Mouse (Mus musculus) layer of hippocampus, postnatal 10 days (tissue): ENCODE results near the gene Ttll8. TPM values are rescaled to one million over a fixed set of nuclear protein-coding genes. Genes with fewer than 3 reads are reported as not detected.
A peak's percentile ranks its signal among the peaks of the same experiment; 100 is the strongest.

ENCODE experiments used
- DNase-seq, 2 experiments: peaks; one replicate each; pipeline ENCODE4 v3.0.0; 2021; ENCODE audit warnings: low spot score in 2 of 2
- total RNA-seq, 2 experiments: library from RNA; stranded (reverse); gene quantifications; 2 replicates each; pipeline ENCODE4 v1.2.3; 2021

The Ttll8 gene
- total RNA-seq, 2 experiments from 2014 or later = 3.1 to 3.5 TPM

DNA sequence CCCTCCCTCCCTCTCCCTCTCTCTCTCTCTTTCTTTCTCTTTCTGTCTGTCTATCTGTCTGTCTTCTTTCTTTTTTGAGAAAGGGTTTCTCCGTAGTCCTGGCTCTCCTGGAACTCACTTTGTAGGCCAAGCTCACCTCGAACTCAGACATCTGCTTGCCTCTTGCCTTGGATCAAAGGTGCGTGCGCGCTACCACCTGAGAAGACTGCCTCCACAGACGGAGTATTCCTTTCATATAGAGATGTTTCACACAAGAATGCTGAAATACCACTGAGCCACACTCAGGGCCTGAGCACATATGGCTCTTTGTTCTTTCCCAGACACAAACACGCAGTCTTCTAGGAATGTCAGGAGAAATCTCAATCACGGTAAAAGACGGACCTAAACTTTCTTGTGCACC lies 70.9 kb downstream of the Ttll8 start:
- DNase-seq = no peak

DNA sequence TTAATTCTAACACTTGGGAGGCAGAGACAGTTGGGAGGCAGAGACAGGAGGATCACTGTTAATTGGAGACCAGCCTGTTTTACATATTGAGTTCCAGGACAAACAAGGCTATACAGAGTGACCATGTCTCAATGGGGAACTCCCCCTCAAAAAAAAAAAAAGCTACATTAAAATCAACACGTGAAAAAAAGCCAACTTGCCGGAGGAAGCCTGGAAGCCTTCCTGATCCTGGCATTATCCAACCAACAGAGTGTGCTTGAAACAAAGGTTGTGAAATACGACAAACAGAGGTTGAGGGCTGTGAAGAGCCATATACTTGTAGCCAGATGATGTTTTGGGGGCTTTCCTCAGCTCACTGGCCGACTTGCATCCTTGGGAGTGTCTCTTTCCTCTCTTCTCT lies 71.4 kb downstream of the Ttll8 start:
- DNase-seq = no peak

DNA sequence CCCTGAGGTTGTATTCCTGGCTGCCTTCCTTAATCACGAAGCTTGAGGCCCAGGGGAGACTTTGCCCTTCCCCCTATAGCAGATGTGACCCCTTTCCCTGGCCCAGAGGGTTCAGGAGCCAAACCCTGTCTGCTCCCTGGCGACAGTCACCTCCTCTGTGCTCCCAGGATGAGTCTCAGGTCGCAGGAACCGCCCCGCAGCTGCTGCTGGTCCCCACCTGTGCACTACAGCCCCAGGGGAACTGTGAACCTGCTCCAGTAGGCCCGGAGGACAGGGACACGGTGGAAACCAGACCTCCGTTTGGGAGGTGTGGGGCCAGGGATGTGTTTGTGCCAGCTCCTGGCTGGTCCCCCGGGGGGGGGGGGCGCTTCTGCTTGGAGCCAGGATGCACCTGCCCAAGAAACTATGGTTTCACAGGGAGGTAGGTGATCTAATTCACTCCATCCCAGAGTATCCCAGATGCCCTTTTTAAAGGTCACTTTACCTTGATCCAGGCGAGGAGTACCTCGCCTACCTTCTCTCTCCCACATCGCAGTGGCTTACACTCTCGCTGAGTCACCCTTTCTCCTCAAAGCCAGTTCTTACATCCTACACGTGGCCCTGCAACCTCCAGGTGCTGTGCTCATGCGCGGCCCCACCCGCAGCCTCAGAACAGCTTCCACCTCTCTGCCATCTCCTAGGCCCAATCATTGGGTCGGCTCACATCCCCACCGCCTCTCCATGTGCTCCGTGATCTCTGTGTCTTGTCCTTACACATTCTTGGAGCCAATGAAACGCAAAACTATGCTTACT lies 72.8 kb downstream of the Ttll8 start:
- no peak for DNase-seq

DNA sequence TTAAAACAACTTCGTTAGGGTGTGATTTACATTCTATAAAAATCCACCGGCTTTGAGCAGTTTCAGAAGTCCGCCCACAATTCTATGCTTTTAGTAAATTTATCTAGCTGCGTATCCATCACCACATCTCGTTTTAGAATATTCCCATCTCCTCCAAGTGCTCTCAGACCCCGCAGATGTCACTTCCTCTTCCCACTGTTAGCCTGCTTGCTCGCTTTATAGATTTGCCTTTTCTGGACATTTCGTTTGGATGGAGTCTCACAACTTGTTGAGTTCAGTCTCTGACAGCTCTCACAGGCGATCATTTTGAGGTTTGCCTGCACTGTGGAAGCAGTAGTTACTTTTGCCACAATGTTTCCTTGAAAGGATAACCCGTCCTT lies 77.2 kb downstream of the Ttll8 start:
- DNase-seq = no peak

DNA sequence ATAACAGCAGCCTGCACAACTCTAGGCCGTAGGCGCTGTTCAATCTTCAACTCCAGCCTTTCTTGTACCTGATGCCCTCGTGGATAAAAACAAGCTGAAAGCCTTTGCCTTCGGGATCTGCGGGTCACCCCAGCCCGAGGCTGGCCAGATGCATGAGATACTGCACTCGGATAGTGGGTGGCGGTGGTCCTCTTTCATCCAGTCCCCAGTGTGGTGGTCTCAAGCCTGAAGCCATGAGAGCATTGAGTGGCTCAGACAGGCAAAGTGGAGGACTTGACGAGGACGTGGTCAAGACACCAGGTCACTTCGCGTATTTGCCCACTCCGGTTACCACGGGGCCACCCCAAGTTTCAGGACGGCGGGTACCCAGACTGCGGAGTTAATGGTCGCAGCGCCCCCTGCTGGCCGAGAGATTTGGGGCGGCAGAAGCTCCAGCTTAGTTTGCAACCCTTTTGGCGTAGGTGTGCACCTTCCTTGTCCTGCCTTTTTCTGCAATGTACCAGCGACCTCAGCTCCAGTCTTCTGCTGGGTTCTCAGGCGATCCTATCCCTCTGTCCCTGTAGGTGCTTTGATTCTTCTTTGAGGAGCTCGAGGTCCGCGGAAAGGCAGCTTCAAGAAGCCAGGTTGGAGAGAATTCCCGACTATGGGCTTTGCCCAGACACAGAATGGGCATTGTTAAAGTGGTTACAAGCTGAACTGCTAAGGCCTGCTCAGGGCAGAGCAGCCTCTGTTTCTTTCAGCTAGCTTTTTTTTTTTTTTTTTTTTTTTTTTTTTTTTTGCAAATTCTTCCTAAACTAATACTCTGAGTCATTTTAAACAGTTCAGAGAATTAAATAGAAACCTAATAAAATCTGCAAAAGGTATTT lies 77.8 kb downstream of the Ttll8 start:
- DNase-seq = peak; percentile 80 to 85

DNA sequence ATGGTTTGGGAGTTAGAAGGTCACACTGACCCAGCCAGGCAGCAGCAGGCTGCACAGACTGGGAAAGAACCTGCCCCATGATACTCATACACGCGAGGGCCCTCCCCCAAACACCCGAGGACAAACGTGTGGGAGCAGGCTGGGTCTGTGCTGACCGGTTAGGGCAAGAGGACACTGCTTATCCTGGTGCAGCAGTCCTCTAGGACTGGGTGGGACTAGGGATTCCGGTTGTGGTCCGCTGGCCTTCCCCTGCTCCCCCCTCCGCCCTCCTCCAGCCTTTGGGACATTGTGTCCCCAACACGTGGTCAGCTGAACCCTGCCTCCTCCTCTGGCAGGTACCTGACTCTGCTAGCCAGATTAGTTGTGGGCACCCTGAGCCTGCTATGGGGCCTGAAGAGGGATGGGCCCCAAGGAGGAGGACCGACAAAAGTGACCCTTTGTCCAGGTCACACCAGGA lies 78.6 kb downstream of the Ttll8 start:
- DNase-seq = no peak

DNA sequence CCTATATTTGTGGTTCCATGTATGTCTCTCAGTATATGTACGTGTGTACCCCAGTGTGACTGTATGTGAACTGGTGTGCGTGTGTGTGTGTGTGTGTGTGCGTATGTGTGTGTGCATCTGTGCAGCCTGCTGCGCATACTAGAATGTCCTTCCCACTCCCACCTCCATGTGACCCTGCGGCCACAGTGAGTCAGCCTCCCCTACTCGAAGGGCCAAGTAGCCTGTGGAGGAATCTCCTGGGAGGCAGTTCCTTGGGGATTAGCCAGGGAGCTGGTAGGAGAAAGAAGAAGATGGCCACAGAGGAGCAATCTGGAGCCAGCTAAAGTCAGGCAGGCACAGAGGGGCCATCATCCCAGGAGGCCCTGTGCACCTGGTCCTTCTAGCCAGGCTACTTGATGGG lies 79.7 kb downstream of the Ttll8 start:
- DNase-seq = no peak

DNA sequence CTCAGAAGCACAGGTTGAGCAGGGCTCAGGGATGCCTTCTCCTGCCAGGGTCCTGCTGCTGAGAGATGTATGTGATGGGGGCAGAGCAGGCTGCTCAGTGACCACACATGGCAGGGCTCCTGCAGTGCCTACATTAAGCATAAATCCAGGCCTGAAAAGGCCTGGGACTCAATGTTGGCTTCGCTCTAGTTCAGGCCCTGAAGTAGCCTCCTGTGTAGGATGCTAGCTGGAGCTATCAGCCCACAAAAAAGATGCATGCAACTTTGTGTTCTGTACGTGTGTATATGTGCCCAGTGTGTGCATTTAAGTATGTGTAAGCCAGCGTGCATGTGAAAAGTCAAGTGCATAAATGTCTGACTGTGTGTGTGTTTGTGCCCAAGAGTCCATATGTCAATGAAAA lies 80.2 kb downstream of the Ttll8 start:
- no peak for DNase-seq

DNA sequence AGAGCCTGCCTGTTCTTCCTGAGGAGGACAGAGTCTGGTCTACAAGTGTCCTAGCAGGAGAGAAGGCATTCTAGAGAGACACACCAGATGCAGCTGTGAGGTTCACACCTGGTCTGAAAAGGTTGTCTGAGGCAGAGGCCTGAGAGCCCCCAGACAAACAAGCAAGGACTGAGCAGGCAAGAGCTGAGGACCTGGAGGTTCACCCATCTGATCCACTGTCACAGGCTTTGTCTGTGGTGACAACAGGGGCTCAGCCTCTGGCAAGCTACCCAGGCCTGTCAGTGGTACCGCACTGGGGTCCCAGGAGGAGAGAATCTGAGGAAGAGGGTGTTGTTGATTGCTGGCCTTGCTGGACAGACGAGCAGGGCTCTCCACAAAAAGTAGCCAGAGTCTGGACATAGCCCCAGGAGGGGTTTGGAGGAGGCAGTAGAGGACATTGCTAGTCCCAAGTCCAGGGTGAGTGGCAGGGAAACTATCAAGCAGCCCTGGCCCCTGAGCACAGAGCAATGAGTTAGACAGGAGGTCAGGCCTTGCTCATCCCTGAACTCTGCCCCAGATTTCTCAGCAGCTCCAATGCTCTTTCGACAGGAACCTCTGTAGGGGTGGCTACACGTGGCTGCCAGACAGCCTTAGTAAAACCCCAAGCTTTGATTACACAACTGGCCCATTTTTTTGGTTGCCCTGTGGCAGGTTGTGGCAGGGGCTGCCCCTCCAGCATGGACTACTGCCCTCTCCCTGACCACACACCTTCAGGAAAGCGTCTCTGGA lies 83.6 kb downstream of the Ttll8 start:
- no peak for DNase-seq

DNA sequence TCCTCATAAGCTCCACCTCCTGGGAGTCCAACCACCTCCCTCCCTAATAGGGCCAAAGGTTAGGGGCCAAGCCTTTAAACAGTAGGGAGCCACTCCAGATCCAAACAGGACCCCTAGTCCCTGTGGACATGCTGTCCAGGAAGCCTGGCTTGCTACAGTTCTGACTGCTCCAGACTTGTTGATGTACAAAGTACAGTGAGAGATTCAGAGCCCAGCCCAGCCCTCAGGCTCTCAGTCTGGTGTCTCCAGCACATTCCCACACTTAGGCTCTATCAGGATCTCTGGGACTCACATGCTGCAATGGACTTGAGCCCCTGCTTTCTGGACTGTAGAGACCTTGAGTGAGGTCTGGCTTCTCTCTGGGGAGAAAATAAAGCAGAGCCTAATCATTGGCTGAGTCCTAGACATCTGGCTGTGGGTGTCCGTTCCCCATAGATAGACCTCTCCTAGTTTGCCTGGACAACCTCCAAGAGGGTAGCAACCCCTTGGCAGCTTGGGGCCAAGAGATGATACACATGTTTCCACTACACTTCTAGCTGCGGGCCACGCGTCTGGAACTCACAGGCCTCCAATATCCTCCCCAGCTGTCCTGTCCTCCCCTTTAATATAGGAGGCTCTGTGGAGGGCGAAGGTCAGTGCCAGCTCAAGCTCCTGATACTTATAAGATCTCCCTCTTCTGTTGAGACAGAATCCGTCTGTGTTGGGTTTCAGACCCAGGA lies 86.0 kb downstream of the Ttll8 start:
- DNase-seq = no peak

DNA sequence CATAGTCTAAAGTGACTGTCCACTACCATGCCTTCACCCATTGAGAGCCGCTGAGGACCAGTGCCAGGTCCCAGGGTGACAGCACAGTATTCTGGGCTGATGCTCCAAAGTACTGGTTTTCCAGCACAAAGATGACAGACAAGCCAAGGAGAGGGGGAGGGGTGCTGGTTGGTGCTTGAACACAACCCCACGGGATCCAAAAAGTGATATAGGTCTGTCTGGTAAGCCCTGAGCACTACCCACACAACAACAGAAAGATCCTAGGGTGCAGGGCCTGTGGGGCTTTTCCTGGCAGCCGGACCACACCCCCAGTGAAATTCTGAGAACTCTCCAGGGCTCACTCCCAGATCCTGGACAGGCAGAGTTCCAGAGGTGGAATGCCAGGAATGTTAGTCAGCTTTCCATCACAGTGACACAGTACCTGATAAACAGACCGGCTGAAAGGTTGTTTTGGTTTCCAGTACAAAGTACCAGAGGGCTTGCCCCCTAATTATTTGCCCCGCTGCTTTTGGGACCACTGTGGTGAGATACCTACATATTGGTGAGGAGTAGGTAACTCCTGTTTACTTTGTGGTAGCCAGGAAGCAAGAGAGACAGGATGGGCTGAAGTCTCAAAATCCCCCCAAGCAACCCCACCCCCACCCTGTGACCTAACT lies 86.7 kb downstream of the Ttll8 start:
- no peak for DNase-seq

DNA sequence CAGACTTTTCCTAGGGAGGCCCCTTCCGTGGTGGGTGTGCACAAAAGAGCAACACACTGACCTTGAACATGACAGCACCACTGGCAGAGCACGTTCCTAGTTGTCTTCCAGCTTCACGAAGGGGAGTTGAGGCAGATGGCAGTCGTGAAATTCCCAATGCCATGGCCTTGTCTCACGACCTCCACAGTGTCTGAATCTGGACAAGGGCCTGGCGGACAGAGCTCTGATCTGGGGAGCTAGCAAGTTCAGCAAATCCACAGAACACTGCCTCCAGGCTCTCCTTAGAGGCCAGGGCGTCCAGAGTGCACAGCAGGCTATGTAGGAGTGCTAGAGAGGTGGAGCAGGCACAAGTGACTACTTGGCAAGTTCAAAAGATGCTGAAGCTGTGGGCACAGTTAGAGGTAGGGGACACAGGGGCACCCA lies 87.3 kb downstream of the Ttll8 start:
- no peak for DNase-seq

DNA sequence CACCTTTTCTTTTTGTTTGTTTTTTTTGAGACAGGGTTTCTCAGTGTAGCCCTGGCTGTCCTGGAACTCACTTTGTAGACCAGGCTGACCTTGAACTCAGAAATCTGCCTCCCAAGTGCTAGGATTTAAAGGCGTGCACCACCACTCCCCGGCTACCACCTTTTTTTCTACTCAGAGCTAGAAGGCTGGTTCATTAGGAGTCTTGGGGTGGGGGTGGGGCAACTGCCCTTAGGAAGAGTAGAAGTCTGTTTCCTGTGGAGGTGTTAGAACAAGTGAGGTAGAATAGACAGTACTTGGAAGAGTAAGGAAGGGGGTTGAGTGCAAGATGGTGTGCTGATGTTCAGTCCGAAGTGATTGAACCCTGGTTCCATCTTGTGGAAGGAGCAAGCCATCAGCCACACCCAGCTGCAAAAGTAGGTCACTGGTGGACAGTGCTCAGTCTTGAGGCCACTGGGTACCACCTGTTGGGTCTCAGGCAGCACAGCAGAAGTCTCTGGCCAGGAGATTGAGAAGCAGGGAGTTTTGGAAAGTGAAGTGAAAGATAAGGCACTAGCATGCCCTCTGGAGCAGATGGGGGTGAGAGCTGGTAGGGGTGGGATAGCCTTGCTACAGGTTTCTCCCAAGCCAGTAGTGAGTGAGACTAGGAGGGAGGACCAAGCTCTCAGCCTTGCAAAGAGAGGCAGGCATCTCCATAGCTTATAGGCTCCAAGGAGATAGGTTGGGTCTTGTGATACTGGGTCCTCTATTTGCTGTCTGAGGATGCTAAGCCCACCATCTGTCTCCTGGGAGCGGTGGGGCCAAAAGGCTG lies 88.1 kb downstream of the Ttll8 start:
- no peak for DNase-seq

DNA sequence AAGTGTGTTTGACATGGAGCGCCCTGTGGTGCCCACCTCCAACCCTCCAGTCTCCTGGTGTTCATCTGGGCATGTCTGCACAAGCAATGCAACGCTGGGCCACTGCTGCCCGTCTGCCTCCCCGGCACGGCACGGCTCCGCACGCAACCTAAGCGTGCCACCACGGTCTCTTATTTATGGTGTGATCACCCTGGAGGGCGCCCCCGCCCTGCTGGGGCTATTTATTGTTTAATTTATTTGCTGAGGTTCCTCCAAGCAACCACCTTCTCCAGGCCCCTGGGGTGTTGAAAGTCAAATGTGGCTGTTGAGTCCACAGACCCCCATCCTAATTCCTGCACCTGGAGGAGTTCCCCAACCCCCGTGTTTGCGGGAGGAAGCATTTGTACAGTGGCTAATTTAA lies 89.2 kb downstream of the Ttll8 start:
- DNase-seq = no peak

DNA sequence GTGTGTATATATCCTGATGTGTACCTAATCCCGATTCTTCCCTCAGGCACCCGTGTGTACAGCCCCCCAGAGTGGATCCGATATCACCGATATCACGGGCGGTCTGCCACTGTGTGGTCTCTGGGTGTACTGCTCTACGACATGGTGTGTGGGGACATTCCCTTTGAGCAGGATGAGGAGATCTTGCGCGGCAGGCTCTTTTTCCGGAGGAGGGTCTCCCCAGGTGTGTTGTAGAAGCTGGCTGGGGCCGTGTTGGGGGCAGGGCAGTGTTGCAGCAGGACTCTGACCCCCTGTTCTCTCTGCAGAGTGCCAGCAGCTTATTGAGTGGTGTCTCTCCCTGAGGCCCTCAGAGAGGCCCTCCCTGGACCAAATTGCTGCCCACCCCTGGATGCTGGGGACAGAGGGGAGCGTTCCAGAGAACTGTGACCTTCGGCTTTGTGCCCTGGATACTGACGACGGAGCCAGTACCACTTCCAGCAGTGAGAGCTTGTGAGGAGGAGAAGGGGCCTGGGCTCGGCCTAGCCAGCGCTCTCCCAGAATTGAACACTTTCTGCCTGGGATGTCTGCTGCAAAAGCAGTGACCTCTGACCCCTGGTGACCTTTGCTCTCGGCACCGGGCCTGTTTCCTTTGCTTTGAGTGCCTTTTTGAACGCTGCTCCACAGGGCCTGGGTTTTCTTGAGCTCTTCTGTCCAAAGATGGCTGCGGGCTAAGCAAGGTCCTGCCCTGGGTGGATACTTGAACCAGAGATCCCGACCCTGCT lies 89.8 kb downstream of the Ttll8 start:
- peak in 1 of 2 experiments; percentile 49 for DNase-seq

DNA sequence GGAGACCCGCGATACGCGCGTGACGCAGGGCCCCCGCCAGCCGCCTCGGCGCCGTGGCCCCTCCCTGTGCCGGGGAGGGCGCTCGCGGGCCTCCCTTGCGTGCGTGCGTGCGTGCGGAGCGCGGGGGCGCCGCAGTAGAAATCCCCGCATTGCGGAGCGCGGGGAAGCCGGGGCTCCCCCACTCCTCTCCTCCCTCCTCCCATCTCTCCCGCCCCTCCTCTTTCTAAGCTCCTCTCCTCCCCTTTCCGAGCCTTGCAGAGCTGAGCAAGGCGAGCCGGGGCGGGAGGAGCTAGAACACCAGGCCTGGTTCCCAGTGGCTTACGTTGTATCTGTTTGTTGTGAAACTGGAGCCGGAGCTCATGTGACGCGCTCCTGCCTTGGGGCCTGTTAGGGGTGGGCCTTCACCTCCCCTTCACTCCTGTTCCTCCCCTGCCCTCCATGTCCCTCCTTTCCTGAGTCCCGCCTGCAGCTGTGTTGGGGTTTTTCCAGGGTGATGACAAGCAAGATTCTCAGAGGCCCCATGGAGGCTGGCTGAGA lies 90.5 kb downstream of the Ttll8 start:
- peak; percentile 80 to 85 for DNase-seq

DNA sequence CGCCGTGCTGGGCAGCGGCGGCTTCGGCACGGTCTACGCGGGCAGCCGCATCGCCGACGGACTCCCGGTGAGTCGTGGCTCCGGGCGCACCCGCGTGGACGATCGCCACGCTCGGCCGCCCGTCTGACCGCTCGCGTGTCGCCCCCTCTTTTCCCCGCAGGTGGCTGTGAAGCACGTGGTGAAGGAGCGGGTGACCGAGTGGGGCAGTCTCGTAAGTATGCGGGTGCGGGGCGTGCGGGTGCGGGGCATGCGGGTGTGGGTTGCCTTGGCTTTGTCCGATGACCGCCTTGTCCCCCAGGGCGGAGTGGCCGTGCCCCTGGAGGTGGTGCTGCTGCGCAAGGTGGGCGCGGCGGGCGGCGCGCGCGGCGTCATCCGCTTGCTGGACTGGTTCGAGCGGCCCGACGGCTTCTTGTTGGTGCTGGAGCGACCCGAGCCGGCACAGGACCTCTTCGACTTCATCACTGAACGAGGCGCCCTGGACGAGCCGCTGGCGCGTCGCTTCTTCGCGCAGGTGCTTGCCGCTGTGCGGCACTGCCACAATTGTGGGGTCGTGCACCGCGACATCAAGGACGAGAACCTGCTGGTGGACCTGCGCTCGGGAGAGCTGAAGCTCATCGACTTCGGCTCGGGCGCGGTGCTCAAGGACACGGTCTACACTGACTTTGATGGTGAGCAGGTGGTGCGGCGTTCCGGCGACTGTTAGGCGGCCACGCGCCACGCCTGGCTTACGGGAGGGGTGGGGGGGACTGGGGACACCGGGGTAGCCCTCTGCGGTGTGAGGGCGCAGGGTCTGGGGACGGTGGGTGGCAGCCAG lies 91.1 kb downstream of the Ttll8 start:
- DNase-seq = peak; percentile 61 to 71
